Mouse (Mus musculus) limb, embryonic 11.5 days (tissue): ENCODE results near the gene Col6a2. TPM values are rescaled to one million over a fixed set of nuclear protein-coding genes. Genes with fewer than 3 reads are reported as not detected.
A peak's percentile ranks its signal among the peaks of the same experiment; 100 is the strongest.

Source experiments
- ATAC-seq: fragments of 200-750 bp; cut with Nextera tagmentation; 2 replicates; pipeline ENCODE4 v1.8.0; 2017; ENCODE audit warnings: low read depth; ENCODE audit not compliant: insufficient number of reproducible peaks, low FRiP score, low TSS enrichment
- DNase-seq: peaks from one replicate; pipeline ENCODE4 v3.0.0-alpha.2; 2015; ENCODE audit warnings: low spot score
- H3K27ac ChIP-seq: fragments of 300-500 bp; sonication (generic); replicated peaks from 2 replicates; pipeline ENCODE4 v1.5.1; 2014; ENCODE audit warnings: low read depth, mild to moderate bottlenecking, low read length
- H3K27me3 ChIP-seq: fragments of 300-500 bp; sonication (generic); 2 replicates; pipeline ENCODE4 v1.6.1; 2014; ENCODE audit warnings: mild to moderate bottlenecking, low read length, mixed read lengths; ENCODE audit not compliant: control insufficient read depth, insufficient read depth
- H3K36me3 ChIP-seq: fragments of 300-500 bp; sonication (generic); 2 replicates; pipeline ENCODE4 v1.6.1; 2014; ENCODE audit warnings: mild to moderate bottlenecking, low read length, moderate library complexity, mixed read lengths; ENCODE audit not compliant: control insufficient read depth, insufficient read depth
- H3K4me1 ChIP-seq: fragments of 300-500 bp; sonication (generic); 2 replicates; pipeline ENCODE4 v1.6.1; 2014; ENCODE audit warnings: low read length, mixed read lengths; ENCODE audit not compliant: control insufficient read depth, insufficient read depth
- H3K4me2 ChIP-seq: fragments of 300-500 bp; sonication (generic); 2 replicates; pipeline ENCODE4 v1.6.1; 2014; ENCODE audit warnings: low read depth, mild to moderate bottlenecking, moderate library complexity; ENCODE audit not compliant: severe bottlenecking
- H3K4me3 ChIP-seq: fragments of 300-500 bp; sonication (generic); 2 replicates; pipeline ENCODE4 v1.5.1; 2014; ENCODE audit warnings: low read depth, low read length
- H3K9ac ChIP-seq: fragments of 300-500 bp; sonication (generic); 2 replicates; pipeline ENCODE4 v1.6.1; 2014; ENCODE audit warnings: mild to moderate bottlenecking, low read length
- H3K9me3 ChIP-seq: fragments of 300-500 bp; sonication (generic); 2 replicates; pipeline ENCODE4 v1.6.1; 2016; ENCODE audit warnings: low read length; ENCODE audit not compliant: control insufficient read depth
- WGBS: fragments of 180-500 bp; shearing (Covaris S2); extraction: QIAGEN DNeasy Blood & Tissue Kit; methylation state at CpG from one replicate; pipeline ENCODE4 v1.1.7; 2014; 5-methylcytosine and 5-hydroxymethylcytosine counted together
- polyA plus RNA-seq: library from polyadenylated mRNA; unstranded; fragments of >200 nt; fragmentation: Nextera tagmentation; extraction: Ambion mirVana; gene quantifications from 2 replicates; pipeline ENCODE4 v1.2.1, GENCODE M21; 2014

Gene Col6a2
- polyA plus RNA-seq, 1 experiment from 2014 or later: 10.1 TPM

- WGBS: 71% methylated on average over 11 of the region's 11 CpGs
- DNase-seq: no peak
- H3K9me3 ChIP-seq: no peaks in the 10 kb centered on the region
Observed at GRCm38 (mm10) chr10:76653345-76654336, 30.2 kb upstream of the Col6a2 start.

GRCm38 (mm10) chr10:76650662-76651342, 27.4 kb upstream of the Col6a2 start:
- H3K4me1 ChIP-seq: peaks cover 2% of the 10 kb centered on the region; the same call in 1 of the 2 replicates
- peak; percentile 53 for DNase-seq
- no peak overlapping the region for H3K4me3 ChIP-seq
- peak overlapping the region; percentile 22; the same call in 1 of the 2 replicates for H3K27ac ChIP-seq
- no peaks in the 10 kb centered on the region for H3K27me3 ChIP-seq
- no peak overlapping the region; the same call in 1 of the 2 replicates for H3K4me2 ChIP-seq
- WGBS: 27% methylated on average over 12 of the region's 12 CpGs
- no peaks in the 10 kb centered on the region for H3K9me3 ChIP-seq
- 0 out of 2 replicates have a peak, but pooled peaks have one; percentile 21 for ATAC-seq
- H3K36me3 ChIP-seq: no peaks in the 10 kb centered on the region
- no peak overlapping the region for H3K9ac ChIP-seq

More at GRCm38 (mm10) chr10:76653345-76654336, 30.2 kb upstream of the Col6a2 start:
- peaks cover 2% of the 10 kb centered on the region; the same call in 1 of the 2 replicates for H3K4me1 ChIP-seq
- no peaks in the 10 kb centered on the region for H3K27me3 ChIP-seq
- no peak overlapping the region for H3K27ac ChIP-seq
- H3K4me3 ChIP-seq: no peak overlapping the region
- no peak overlapping the region for H3K9ac ChIP-seq
- H3K4me2 ChIP-seq: no peak overlapping the region
- no peak for ATAC-seq
- H3K36me3 ChIP-seq: no peaks in the 10 kb centered on the region

GRCm38 (mm10) chr10:76648738-76649137, 25.3 kb upstream of the Col6a2 start:
- WGBS: 95% methylated on average over 10 of the region's 10 CpGs
- Histone ChIP-seq H3K9ac (no peak overlapping the region), H3K27ac (no peak overlapping the region), H3K36me3 (no peaks in the 10 kb centered on the region), H3K9me3 (no peaks in the 10 kb centered on the region), H3K4me3 (no peak overlapping the region), H3K4me1 (peaks cover 2% of the 10 kb centered on the region; the same call in 1 of the 2 replicates), H3K4me2 (no peak overlapping the region), H3K27me3 (no peaks in the 10 kb centered on the region)
- ATAC-seq (no peak), DNase-seq (no peak)

DNA sequence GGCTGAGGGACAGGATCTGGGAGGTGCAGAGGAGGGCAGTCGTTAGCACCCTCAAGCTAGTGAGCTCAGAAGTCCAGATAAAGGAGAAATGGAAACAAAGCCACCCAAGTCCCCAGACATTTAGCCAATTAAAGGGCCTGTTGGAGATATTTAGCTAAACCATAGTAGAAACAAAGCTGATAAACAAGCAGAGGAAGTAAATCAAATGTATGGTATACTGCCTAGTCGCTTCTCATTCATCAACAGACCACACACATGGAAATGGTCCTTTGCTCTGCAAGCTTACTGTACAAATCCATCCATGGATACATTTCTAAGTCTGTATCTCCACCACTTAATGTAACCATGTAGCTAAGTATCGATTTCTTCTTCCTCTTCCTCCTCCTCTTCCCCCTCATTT, 24.0 kb upstream of the Col6a2 start:
- Histone ChIP-seq H3K9ac (no peak overlapping the region), H3K27me3 (no peaks in the 10 kb centered on the region), H3K4me1 (peaks cover 2% of the 10 kb centered on the region; the same call in 1 of the 2 replicates), H3K27ac (no peak overlapping the region), H3K36me3 (no peaks in the 10 kb centered on the region), H3K4me2 (no peak overlapping the region), H3K9me3 (no peaks in the 10 kb centered on the region), H3K4me3 (no peak overlapping the region)
- ATAC-seq (no peak), DNase-seq (no peak)
- WGBS: 62% methylated on average over 3 of the region's 3 CpGs

GRCm38 (mm10) chr10:76645686-76646085, 22.3 kb upstream of the Col6a2 start:
- no peaks in the 10 kb centered on the region for H3K27me3 ChIP-seq
- H3K4me2 ChIP-seq: no peak overlapping the region
- ATAC-seq: no peak
- H3K4me1 ChIP-seq: peaks cover 2% of the 10 kb centered on the region; the same call in 1 of the 2 replicates
- 82% methylated on average over 4 of the region's 4 CpGs for WGBS
- H3K36me3 ChIP-seq: no peaks in the 10 kb centered on the region
- DNase-seq: no peak
- H3K9me3 ChIP-seq: no peaks in the 10 kb centered on the region
- no peak overlapping the region for H3K4me3 ChIP-seq
- H3K9ac ChIP-seq: no peak overlapping the region
- H3K27ac ChIP-seq: no peak overlapping the region

DNA sequence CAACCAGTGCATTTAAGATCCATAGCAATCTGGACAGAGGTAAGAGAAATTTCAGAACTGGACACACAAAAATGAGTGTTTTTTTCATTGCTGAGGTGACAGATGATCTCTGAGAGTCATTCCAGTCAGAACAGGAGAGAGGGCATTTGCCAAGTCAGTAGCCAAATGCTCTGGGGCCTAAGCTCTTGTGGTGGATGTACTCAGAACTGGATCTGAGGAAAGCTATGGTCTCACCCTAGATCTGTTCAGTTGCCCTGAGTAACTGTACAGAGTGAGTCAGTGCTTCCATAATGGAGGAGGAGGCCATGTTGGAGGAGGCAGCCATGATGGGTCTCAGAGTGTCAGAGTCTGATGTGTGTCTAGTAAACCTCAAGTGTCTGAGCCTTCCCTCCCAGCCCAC, 21.6 kb upstream of the Col6a2 start:
- no peaks in the 10 kb centered on the region for H3K36me3 ChIP-seq
- H3K9me3 ChIP-seq: no peaks in the 10 kb centered on the region
- no peak overlapping the region for H3K4me3 ChIP-seq
- H3K4me1 ChIP-seq: no peaks in the 10 kb centered on the region
- no peak for ATAC-seq
- no peak overlapping the region for H3K9ac ChIP-seq
- H3K4me2 ChIP-seq: no peak overlapping the region
- no peak overlapping the region for H3K27ac ChIP-seq
- H3K27me3 ChIP-seq: no peaks in the 10 kb centered on the region
- no peak for DNase-seq

DNA sequence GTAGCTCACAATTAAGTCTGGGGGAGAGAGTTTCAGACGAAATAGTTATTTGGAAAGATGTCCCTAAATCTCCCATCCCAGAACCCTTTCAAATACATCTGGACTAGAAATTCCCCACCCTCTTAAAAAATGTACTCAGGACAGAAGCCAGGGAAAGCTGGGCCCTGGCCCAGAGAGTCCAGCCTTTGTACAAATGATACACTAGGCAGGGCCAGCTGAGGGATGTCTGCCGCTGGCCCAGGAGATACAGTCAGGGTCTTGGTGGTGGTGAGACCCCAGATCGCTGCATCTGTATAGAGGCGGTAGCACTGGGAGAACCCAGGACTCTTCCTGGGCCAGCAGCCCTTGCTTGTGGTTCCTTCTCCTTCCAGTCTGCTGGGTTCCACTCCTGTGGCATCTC, 20.6 kb upstream of the Col6a2 start:
- Histone ChIP-seq H3K36me3 (no peaks in the 10 kb centered on the region), H3K27ac (no peak overlapping the region), H3K9ac (no peak overlapping the region), H3K4me1 (no peaks in the 10 kb centered on the region), H3K4me2 (no peak overlapping the region), H3K9me3 (no peaks in the 10 kb centered on the region), H3K27me3 (no peaks in the 10 kb centered on the region), H3K4me3 (no peak overlapping the region)
- ATAC-seq (no peak), DNase-seq (no peak)
- WGBS: 83% methylated on average over 4 of the region's 4 CpGs

- DNase-seq (no peak), ATAC-seq (no peak)
- Histone ChIP-seq H3K4me3 (no peak overlapping the region), H3K36me3 (no peaks in the 10 kb centered on the region), H3K27me3 (no peaks in the 10 kb centered on the region), H3K4me2 (no peak overlapping the region), H3K4me1 (no peaks in the 10 kb centered on the region), H3K9me3 (no peaks in the 10 kb centered on the region), H3K9ac (no peak overlapping the region), H3K27ac (no peak overlapping the region; the same call in 1 of the 2 replicates)
- WGBS: 84% methylated on average over 9 of the region's 9 CpGs
Observed at GRCm38 (mm10) chr10:76643446-76643845, 20.0 kb upstream of the Col6a2 start.
